Mouse (Mus musculus): ENCODE measurements around the gene Atp8b2. TPM values are rescaled to one million over a fixed set of nuclear protein-coding genes. Genes with fewer than 3 reads are reported as not detected.
A peak's percentile ranks its signal among the peaks of the same experiment; 100 is the strongest.

Gene Atp8b2
- polyA plus RNA-seq, 1 experiment from 2014 or later = 12.8 TPM

- H3K27ac ChIP-seq (replicated peaks; ENCODE audit: low read depth, low read length) = no peak overlapping the region
- H3K4me2 ChIP-seq (ENCODE audit: low read depth, severe bottlenecking) = no peak overlapping the region
- H3K36me3 ChIP-seq (ENCODE audit: control insufficient read depth, insufficient read depth, low read length) = peaks cover 41% of the 10 kb centered on the region
- H3K4me1 ChIP-seq (ENCODE audit: control insufficient read depth, insufficient read depth, low read length) = no peaks in the 10 kb centered on the region
- 3% methylated on average over 4 of the region's 4 CpGs for WGBS
- ATAC-seq (ENCODE audit: insufficient number of reproducible peaks, low FRiP score, low TSS enrichment, low read depth) = no peak
- H3K9me3 ChIP-seq (ENCODE audit: control insufficient read depth, low read length) = no peaks in the 10 kb centered on the region
- no peaks in the 10 kb centered on the region for H3K27me3 ChIP-seq (ENCODE audit: control insufficient read depth, insufficient read depth, low read length)
- H3K4me3 ChIP-seq (ENCODE audit: low read depth, low read length) = no peak overlapping the region
- H3K9ac ChIP-seq (ENCODE audit: low read length) = no peak overlapping the region
- peak; percentile 87 for DNase-seq (ENCODE audit: low spot score)
Observed at GRCm38 (mm10) chr3:89953420-89953819, 9.9 kb downstream of the Atp8b2 start.

GRCm38 (mm10) chr3:89948655-89949054 lies 14.7 kb downstream of the Atp8b2 start:
- H3K36me3 ChIP-seq (ENCODE audit: control insufficient read depth, insufficient read depth, low read length) = peaks cover 39% of the 10 kb centered on the region
- no peak overlapping the region for H3K9ac ChIP-seq (ENCODE audit: low read length)
- no peak overlapping the region for H3K4me2 ChIP-seq (ENCODE audit: low read depth, severe bottlenecking)
- no peaks in the 10 kb centered on the region for H3K4me1 ChIP-seq (ENCODE audit: control insufficient read depth, insufficient read depth, low read length)
- no peaks in the 10 kb centered on the region for H3K27me3 ChIP-seq (ENCODE audit: control insufficient read depth, insufficient read depth, low read length)
- DNase-seq (ENCODE audit: low spot score) (no peak), ATAC-seq (ENCODE audit: insufficient number of reproducible peaks, low FRiP score, low TSS enrichment, low read depth) (no peak)
- no peak overlapping the region for H3K27ac ChIP-seq (replicated peaks; ENCODE audit: low read depth, low read length)
- no peak overlapping the region for H3K4me3 ChIP-seq (ENCODE audit: low read depth, low read length)
- H3K9me3 ChIP-seq (ENCODE audit: control insufficient read depth, low read length) = no peaks in the 10 kb centered on the region
- 96% methylated on average over 6 of the region's 6 CpGs for WGBS

GRCm38 (mm10) chr3:89948021-89948420 lies 15.3 kb downstream of the Atp8b2 start:
- peaks cover 45% of the 10 kb centered on the region for H3K36me3 ChIP-seq (ENCODE audit: control insufficient read depth, insufficient read depth, low read length)
- no peak overlapping the region for H3K9ac ChIP-seq (ENCODE audit: low read length)
- 88% methylated on average over 11 of the region's 11 CpGs for WGBS
- DNase-seq (ENCODE audit: low spot score) (no peak), ATAC-seq (ENCODE audit: insufficient number of reproducible peaks, low FRiP score, low TSS enrichment, low read depth) (no peak)
- no peaks in the 10 kb centered on the region for H3K4me1 ChIP-seq (ENCODE audit: control insufficient read depth, insufficient read depth, low read length)
- no peaks in the 10 kb centered on the region for H3K9me3 ChIP-seq (ENCODE audit: control insufficient read depth, low read length)
- H3K4me2 ChIP-seq (ENCODE audit: low read depth, severe bottlenecking) = no peak overlapping the region
- H3K4me3 ChIP-seq (ENCODE audit: low read depth, low read length) = no peak overlapping the region
- H3K27ac ChIP-seq (replicated peaks; ENCODE audit: low read depth, low read length) = no peak overlapping the region
- H3K27me3 ChIP-seq (ENCODE audit: control insufficient read depth, insufficient read depth, low read length) = no peaks in the 10 kb centered on the region

DNA sequence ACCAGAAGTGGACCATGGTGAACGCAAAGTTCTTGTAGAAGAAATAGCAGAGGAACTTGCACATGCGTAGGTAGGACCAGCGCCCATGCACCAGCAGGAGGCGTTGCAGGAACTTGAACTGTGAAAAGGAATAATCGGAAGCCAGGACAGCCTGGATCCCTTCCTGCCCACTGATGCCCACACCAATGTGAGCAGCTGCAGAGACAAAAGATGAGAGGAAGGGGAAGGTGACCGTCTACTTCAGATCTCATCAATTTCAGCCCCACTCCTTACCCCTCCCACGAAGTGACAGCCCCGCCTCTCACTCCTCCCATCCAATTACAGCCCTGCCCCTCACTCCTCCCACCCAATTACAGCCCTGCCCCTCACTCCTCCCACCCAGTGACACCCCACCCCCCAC lies 18.3 kb downstream of the Atp8b2 start:
- ATAC-seq (ENCODE audit: insufficient number of reproducible peaks, low FRiP score, low TSS enrichment, low read depth) (no peak), DNase-seq (ENCODE audit: low spot score) (no peak)
- 74% methylated on average over 8 of the region's 8 CpGs for WGBS

GRCm38 (mm10) chr3:89942894-89943293 lies 20.4 kb downstream of the Atp8b2 start:
- peaks cover 35% of the 10 kb centered on the region for H3K36me3 ChIP-seq (ENCODE audit: control insufficient read depth, insufficient read depth, low read length)
- DNase-seq (ENCODE audit: low spot score) (no peak), ATAC-seq (ENCODE audit: insufficient number of reproducible peaks, low FRiP score, low TSS enrichment, low read depth) (no peak)
- 93% methylated on average over 9 of the region's 9 CpGs for WGBS
- H3K27me3 ChIP-seq (ENCODE audit: control insufficient read depth, insufficient read depth, low read length) = no peaks in the 10 kb centered on the region
- no peaks in the 10 kb centered on the region for H3K9me3 ChIP-seq (ENCODE audit: control insufficient read depth, low read length)
- no peak overlapping the region for H3K27ac ChIP-seq (replicated peaks; ENCODE audit: low read depth, low read length)
- H3K9ac ChIP-seq (ENCODE audit: low read length) = no peak overlapping the region
- no peak overlapping the region for H3K4me2 ChIP-seq (ENCODE audit: low read depth, severe bottlenecking)
- H3K4me1 ChIP-seq (ENCODE audit: control insufficient read depth, insufficient read depth, low read length) = no peaks in the 10 kb centered on the region
- H3K4me3 ChIP-seq (ENCODE audit: low read depth, low read length) = no peak overlapping the region

More for the DNA sequence above, 18.3 kb downstream of the Atp8b2 start:
- Histone ChIP-seq H3K9ac (ENCODE audit: low read length) (no peak overlapping the region), H3K4me3 (ENCODE audit: low read depth, low read length) (no peak overlapping the region), H3K27me3 (ENCODE audit: control insufficient read depth, insufficient read depth, low read length) (no peaks in the 10 kb centered on the region), H3K4me1 (ENCODE audit: control insufficient read depth, insufficient read depth, low read length) (no peaks in the 10 kb centered on the region), H3K27ac (replicated peaks; ENCODE audit: low read depth, low read length) (no peak overlapping the region), H3K36me3 (ENCODE audit: control insufficient read depth, insufficient read depth, low read length) (peaks cover 47% of the 10 kb centered on the region), H3K9me3 (ENCODE audit: control insufficient read depth, low read length) (no peaks in the 10 kb centered on the region), H3K4me2 (ENCODE audit: low read depth, severe bottlenecking) (no peak overlapping the region)

GRCm38 (mm10) chr3:89936495-89936894 lies 26.8 kb downstream of the Atp8b2 start:
- no peak for ATAC-seq (ENCODE audit: insufficient number of reproducible peaks, low FRiP score, low TSS enrichment, low read depth)
- no peak overlapping the region for H3K9ac ChIP-seq (ENCODE audit: low read length)
- no peak for DNase-seq (ENCODE audit: low spot score)
- no peaks in the 10 kb centered on the region for H3K9me3 ChIP-seq (ENCODE audit: control insufficient read depth, low read length)
- 95% methylated on average over 3 of the region's 3 CpGs for whole genome bisulfite sequencing
- no peaks in the 10 kb centered on the region for H3K27me3 ChIP-seq (ENCODE audit: control insufficient read depth, insufficient read depth, low read length)
- no peaks in the 10 kb centered on the region for H3K4me1 ChIP-seq (ENCODE audit: control insufficient read depth, insufficient read depth, low read length)
- no peak overlapping the region for H3K27ac ChIP-seq (replicated peaks; ENCODE audit: low read depth, low read length)
- no peak overlapping the region for H3K4me3 ChIP-seq (ENCODE audit: low read depth, low read length)
- H3K4me2 ChIP-seq (ENCODE audit: low read depth, severe bottlenecking) = no peak overlapping the region
- H3K36me3 ChIP-seq (ENCODE audit: control insufficient read depth, insufficient read depth, low read length) = peaks cover 9% of the 10 kb centered on the region; the same call in 1 of the 2 replicates

GRCm38 (mm10) chr3:89932925-89933324 lies 30.4 kb downstream of the Atp8b2 start:
- ATAC-seq (ENCODE audit: insufficient number of reproducible peaks, low FRiP score, low TSS enrichment, low read depth) (no peak), DNase-seq (ENCODE audit: low spot score) (no peak)
- Histone ChIP-seq H3K4me2 (ENCODE audit: low read depth, severe bottlenecking) (no peak overlapping the region), H3K27ac (replicated peaks; ENCODE audit: low read depth, low read length) (no peak overlapping the region), H3K4me1 (ENCODE audit: control insufficient read depth, insufficient read depth, low read length) (no peaks in the 10 kb centered on the region), H3K36me3 (ENCODE audit: control insufficient read depth, insufficient read depth, low read length) (peaks cover 4% of the 10 kb centered on the region; the same call in 1 of the 2 replicates), H3K9ac (ENCODE audit: low read length) (no peak overlapping the region), H3K9me3 (ENCODE audit: control insufficient read depth, low read length) (no peaks in the 10 kb centered on the region), H3K4me3 (ENCODE audit: low read depth, low read length) (no peak overlapping the region), H3K27me3 (ENCODE audit: control insufficient read depth, insufficient read depth, low read length) (no peaks in the 10 kb centered on the region)
- WGBS = 94% methylated on average over 2 of the region's 2 CpGs

DNA sequence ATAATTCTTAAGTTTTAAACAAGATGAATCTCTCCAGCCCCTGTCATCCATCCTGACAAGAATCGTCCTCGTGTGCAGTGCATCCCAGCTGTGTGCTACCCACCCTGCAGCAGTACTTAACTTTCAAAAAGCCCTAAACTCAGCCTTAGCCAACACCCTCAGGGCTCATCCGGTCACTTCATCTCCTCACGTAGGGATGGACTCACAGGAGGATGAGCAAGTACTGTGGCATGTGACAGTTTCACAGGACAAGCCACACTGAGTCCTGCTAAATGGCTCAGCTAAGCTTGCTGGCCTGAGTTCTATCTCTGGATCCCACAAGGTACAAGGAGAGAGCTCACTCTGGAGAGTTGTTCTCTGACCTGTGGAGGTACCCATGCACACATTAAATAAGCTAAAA lies 34.4 kb downstream of the Atp8b2 start:
- Histone ChIP-seq H3K4me2 (ENCODE audit: low read depth, severe bottlenecking) (no peak overlapping the region), H3K4me3 (ENCODE audit: low read depth, low read length) (no peak overlapping the region), H3K4me1 (ENCODE audit: control insufficient read depth, insufficient read depth, low read length) (no peaks in the 10 kb centered on the region), H3K9ac (ENCODE audit: low read length) (no peak overlapping the region), H3K27ac (replicated peaks; ENCODE audit: low read depth, low read length) (no peak overlapping the region), H3K36me3 (ENCODE audit: control insufficient read depth, insufficient read depth, low read length) (no peaks in the 10 kb centered on the region), H3K27me3 (ENCODE audit: control insufficient read depth, insufficient read depth, low read length) (no peaks in the 10 kb centered on the region), H3K9me3 (ENCODE audit: control insufficient read depth, low read length) (no peaks in the 10 kb centered on the region)
- DNase-seq (ENCODE audit: low spot score) = no peak
- WGBS = 64% methylated on average over 4 of the region's 4 CpGs
- ATAC-seq (ENCODE audit: insufficient number of reproducible peaks, low FRiP score, low TSS enrichment, low read depth) = no peak

DNA sequence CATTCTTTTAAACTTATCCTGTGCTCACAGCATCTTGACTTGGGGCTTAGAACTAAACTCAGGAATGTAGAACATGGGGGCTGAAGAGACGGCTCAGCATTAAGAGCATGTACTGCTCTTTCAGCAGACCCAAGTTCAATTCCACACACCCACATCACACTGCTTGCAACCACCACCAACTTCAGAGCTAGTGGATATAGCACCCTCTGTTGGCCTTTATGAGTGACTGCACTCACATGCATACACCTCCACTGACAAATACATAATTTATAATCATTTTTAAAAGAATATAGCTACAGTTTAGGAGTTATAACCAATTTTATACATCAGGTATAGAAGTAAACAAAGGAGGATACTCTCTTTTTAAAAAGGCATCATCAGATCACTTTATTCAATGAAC lies 36.9 kb downstream of the Atp8b2 start:
- no peak overlapping the region for H3K27ac ChIP-seq (replicated peaks; ENCODE audit: low read depth, low read length)
- H3K4me2 ChIP-seq (ENCODE audit: low read depth, severe bottlenecking) = no peak overlapping the region
- no peaks in the 10 kb centered on the region for H3K4me1 ChIP-seq (ENCODE audit: control insufficient read depth, insufficient read depth, low read length)
- no peaks in the 10 kb centered on the region for H3K27me3 ChIP-seq (ENCODE audit: control insufficient read depth, insufficient read depth, low read length)
- H3K9me3 ChIP-seq (ENCODE audit: control insufficient read depth, low read length) = no peaks in the 10 kb centered on the region
- H3K9ac ChIP-seq (ENCODE audit: low read length) = no peak overlapping the region
- 94% methylated on average over 1 of the region's 1 CpGs for WGBS
- H3K36me3 ChIP-seq (ENCODE audit: control insufficient read depth, insufficient read depth, low read length) = no peaks in the 10 kb centered on the region
- ATAC-seq (ENCODE audit: insufficient number of reproducible peaks, low FRiP score, low TSS enrichment, low read depth) (no peak), DNase-seq (ENCODE audit: low spot score) (no peak)
- H3K4me3 ChIP-seq (ENCODE audit: low read depth, low read length) = no peak overlapping the region
